Mouse (Mus musculus) bone marrow, adult 2 months (tissue): ENCODE measurements around the gene Gnat1.

Source experiments
- CTCF ChIP-seq: fragments of 200-500 bp; IDR thresholded peaks from 2 replicates; pipeline ENCODE4 v1.5.1; 2011; ENCODE audit warnings: low read length, control low read depth; ENCODE audit not compliant: control insufficient read depth, insufficient read depth
- POLR2A ChIP-seq: fragments of 200-500 bp; IDR thresholded peaks from 2 replicates; pipeline ENCODE4 v1.6.1; 2011; ENCODE audit warnings: low read depth, mild to moderate bottlenecking, control low read depth, low read length, borderline replicate concordance; ENCODE audit not compliant: control insufficient read depth

DNA sequence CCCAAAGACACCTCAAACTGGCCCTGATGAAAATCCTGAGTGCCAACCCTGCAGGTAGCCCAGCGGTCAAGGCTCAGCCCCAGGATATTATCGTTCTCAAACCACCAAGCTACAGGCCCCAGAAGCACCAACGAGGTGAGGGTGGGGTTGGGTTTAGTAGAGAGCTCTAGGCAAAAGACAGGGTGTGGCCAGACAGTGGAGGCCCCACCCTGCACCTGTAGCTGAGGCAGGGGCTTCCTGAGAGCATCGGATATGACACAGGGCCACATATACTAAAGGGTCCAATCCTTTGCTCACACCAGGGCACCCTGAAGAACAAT, 50.1 kb downstream of the Gnat1 start:
- TF ChIP-seq CTCF = no peak
- no peak for TF ChIP-seq POLR2A
